Mouse (Mus musculus) intestine, embryonic 14.5 days (tissue): ENCODE measurements around the gene Cdca3. TPM values are rescaled to one million over a fixed set of nuclear protein-coding genes. Genes with fewer than 3 reads are reported as not detected.

Source experiments
- ATAC-seq: fragments of 200-750 bp; cut with Nextera tagmentation; replicated peaks from 2 replicates; pipeline ENCODE4 v1.8.0; 2017; ENCODE audit warnings: low read depth, moderate number of reproducible peaks, moderate TSS enrichment, moderate library complexity; ENCODE audit not compliant: low FRiP score, low TSS enrichment
- DNase-seq: peaks from one replicate; pipeline ENCODE4 v3.0.0-alpha.2; 2018; ENCODE audit warnings: low spot score
- H3K27ac ChIP-seq: fragments of 300-500 bp; sonication (generic); 2 replicates; pipeline ENCODE4 v1.5.1; 2014; ENCODE audit warnings: low read depth, mild to moderate bottlenecking, control low read depth
- H3K27me3 ChIP-seq: fragments of 300-500 bp; sonication (generic); replicated peaks from 2 replicates; pipeline ENCODE4 v1.6.1; 2014; ENCODE audit warnings: low read length, control low read depth; ENCODE audit not compliant: control insufficient read depth, insufficient read depth
- H3K36me3 ChIP-seq: fragments of 300-500 bp; sonication (generic); 2 replicates; pipeline ENCODE4 v1.6.1; 2014; ENCODE audit warnings: low read length, control low read depth; ENCODE audit not compliant: control insufficient read depth, insufficient read depth
- H3K4me1 ChIP-seq: fragments of 300-500 bp; sonication (generic); replicated peaks from 2 replicates; pipeline ENCODE4 v1.6.1; 2014; ENCODE audit warnings: low read length, control low read depth, mixed read lengths; ENCODE audit not compliant: control insufficient read depth, insufficient read depth
- H3K4me2 ChIP-seq: fragments of 300-500 bp; sonication (generic); 2 replicates; pipeline ENCODE4 v1.6.1; 2014; ENCODE audit warnings: low read length
- H3K4me3 ChIP-seq: fragments of 300-500 bp; sonication (generic); 2 replicates; pipeline ENCODE4 v1.5.1; 2014; ENCODE audit warnings: low read depth, low read length, control low read depth, mixed read lengths
- H3K9ac ChIP-seq: fragments of 300-500 bp; sonication (generic); 2 replicates; pipeline ENCODE4 v1.6.1; 2014; ENCODE audit warnings: mild to moderate bottlenecking, low read length
- H3K9me3 ChIP-seq: fragments of 300-500 bp; sonication (generic); 2 replicates; pipeline ENCODE4 v1.6.1; 2016; ENCODE audit warnings: low read length, control low read depth; ENCODE audit not compliant: control insufficient read depth
- WGBS: fragments of 180-500 bp; shearing (Covaris S2); extraction: QIAGEN DNeasy Blood & Tissue Kit; methylation state at CpG from one replicate; pipeline ENCODE4 v1.1.7; 2014; 5-methylcytosine and 5-hydroxymethylcytosine counted together
- polyA plus RNA-seq: library from polyadenylated mRNA; unstranded; fragments of >200 nt; fragmentation: Nextera tagmentation; extraction: Ambion mirVana; gene quantifications from 2 replicates; pipeline ENCODE4 v1.2.1, GENCODE M21; 2014

Cdca3 gene
- polyA plus RNA-seq, 1 experiment from 2014 or later = 178 TPM

DNA sequence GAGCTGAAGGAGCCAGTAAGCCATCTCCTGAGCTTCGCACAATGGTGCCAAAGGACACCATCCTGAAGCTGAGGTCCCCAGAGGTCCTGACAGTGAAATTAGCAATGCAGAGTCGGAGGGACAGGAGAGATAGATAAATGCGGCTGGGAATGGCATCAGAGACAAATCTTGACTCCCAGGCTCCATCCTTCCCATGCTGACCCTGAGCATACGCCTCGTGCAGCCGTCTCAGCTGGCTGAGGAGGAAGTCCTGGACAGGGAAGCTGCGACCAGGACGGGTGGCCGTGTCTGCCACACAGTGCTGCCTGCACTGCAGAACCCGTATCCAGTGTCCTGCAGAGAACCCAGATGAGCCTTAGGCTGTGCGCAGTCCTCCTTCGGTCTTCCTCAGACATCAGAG, 25.3 kb downstream of the Cdca3 start:
- Histone ChIP-seq H3K4me1 (peaks cover 11% of the 10 kb centered on the region), H3K27me3 (no peaks in the 10 kb centered on the region), H3K36me3 (peaks cover 20% of the 10 kb centered on the region), H3K9me3 (no peaks in the 10 kb centered on the region), H3K4me2 (no peak overlapping the region), H3K27ac (no peak overlapping the region), H3K4me3 (no peak overlapping the region), H3K9ac (no peak overlapping the region)
- WGBS = 71% methylated on average over 12 of the region's 12 CpGs
- no peak for ATAC-seq
- DNase-seq = no peak

DNA sequence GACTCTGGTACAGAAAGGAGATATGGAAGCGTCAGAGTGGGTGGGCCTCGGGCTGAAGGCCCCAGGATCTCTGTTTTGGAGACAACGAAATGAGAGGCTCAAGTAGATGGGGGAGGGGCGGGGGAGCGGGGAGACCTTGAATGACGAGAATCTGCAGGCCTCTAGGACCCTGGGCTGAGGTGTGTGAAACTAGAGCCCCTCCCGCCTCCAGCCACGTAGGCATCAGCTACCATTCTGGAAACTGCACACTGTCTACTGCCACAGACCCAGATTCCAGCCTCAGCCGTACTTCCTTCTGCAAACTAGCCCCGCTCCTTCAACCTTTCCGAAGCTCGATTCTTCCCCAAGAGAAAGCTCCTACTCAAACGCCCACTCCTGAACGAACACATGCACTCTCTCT, 27.0 kb downstream of the Cdca3 start:
- Histone ChIP-seq H3K4me1 (peaks cover 15% of the 10 kb centered on the region), H3K27me3 (no peaks in the 10 kb centered on the region), H3K4me2 (peak overlapping the region; percentile 54), H3K4me3 (peak overlapping the region; percentile 60), H3K36me3 (peaks cover 20% of the 10 kb centered on the region), H3K9me3 (no peaks in the 10 kb centered on the region), H3K9ac (peak overlapping the region; percentile 83), H3K27ac (peak overlapping the region; percentile 91)
- ATAC-seq (no peak; the same call in 1 of the 2 replicates), DNase-seq (no peak)
- WGBS = 8% methylated on average over 14 of the region's 14 CpGs

DNA sequence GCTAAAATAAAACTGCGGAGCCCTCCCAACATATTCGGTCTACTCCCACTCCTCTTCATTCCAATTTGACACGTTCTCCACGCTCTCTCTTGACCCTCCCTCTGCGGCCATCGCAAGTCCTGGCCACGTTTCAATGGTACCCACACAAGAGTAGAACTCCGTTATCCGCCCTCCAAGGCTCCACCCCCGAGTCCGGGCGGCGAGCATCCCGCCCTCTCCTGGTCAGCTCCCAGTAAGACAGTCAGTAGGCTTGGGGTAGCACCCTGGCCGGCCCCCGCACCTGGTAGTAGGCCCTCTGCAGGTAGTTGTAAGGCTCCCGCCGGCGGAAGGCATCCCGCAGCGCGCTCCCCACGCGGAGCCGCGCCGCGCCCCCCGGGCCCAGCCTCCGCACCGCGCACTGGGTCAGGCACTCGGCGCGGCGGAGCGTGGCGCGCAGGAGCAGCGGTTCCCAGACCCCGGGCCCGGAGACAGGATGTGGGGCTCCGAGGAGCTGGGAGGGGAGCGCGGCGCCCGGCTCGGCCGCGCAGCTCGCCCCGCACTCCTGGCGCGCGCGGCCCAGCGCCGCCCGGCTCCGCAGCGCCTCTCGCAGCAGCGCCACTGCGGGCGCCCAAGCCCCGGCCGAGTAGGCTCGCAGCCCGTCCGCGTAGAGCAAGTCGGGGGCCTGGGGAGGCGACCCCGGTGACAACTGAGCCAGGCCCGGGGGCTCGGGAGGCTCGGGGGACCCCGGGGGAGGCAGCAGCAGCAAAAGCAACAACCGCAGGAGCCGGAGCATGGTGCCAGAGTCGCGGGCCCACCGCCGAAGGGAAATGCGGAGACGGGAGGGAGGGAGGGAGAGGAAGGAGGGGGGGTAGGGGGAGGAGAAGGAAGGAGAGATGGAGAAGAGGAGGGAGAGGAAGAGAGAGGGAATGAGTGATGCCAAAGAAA, 27.8 kb downstream of the Cdca3 start, which contains the start of gene P3h3:
P3h3 (minus strand) TSS at position 837 of the 924 bp plus-strand sequence.
- under 1% methylated on average over 85 of the region's 86 CpGs for WGBS
- peaks cover 16% of the 10 kb centered on the region for H3K4me1 ChIP-seq

DNA sequence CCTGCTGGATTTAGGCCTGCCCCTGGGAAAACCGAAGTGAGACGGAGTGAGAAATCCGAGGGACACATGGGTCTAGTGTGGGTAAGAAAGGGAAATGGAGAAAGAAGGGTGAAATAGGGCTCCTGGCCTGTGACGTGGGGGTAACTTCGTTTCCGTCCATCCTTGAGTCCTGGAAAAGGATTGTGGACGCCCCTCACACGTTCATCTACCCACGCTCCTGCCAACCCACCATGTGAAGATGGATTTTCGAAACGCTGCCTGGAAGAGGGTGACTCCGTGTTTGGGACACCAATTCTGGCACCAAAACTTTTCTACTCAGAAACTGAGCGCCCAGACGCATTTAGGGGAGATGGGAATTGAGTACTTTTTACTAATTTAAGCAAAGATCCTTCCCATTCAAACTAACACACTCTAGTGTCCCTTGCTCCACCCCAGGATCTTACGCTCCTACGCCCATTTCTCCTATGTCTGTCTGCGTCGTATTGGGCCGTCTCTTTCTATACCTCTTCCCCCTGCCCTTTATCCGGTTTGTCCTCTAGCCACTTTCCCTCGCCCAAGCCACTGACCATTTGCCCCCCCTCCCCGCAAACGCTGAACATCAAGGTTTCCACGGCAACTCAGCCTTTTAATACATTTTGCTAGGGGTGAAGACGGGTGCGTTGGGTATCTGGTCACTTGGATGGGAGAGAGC, 28.6 kb downstream of the Cdca3 start:
- Histone ChIP-seq H3K4me2 (peak overlapping the region; percentile 54), H3K27ac (peak overlapping the region; percentile 91), H3K36me3 (peaks cover 8% of the 10 kb centered on the region; the same call in 1 of the 2 replicates), H3K9ac (peak overlapping the region; percentile 83), H3K27me3 (0 out of 2 replicates have a peak, but pooled peaks cover 4% of the 10 kb centered on the region), H3K4me1 (peaks cover 24% of the 10 kb centered on the region), H3K4me3 (peak overlapping the region; percentile 60), H3K9me3 (no peaks in the 10 kb centered on the region)
- 28% methylated on average over 26 of the region's 26 CpGs for WGBS
- no peak for DNase-seq
- no peak for ATAC-seq

More for the DNA sequence above, 27.8 kb downstream of the Cdca3 start, which contains the start of gene P3h3:
- H3K9ac ChIP-seq = peak within 1 kb of the TSS; percentile 83
- H3K27ac ChIP-seq = peak within 1 kb of the TSS; percentile 91
- DNase-seq (peak; percentile 90), ATAC-seq (peak; percentile 83)
- H3K4me2 ChIP-seq = peak within 1 kb of the TSS; percentile 54
- H3K4me3 ChIP-seq = peak within 1 kb of the TSS; percentile 60
- no peaks in the 10 kb centered on the region for H3K9me3 ChIP-seq
- H3K36me3 ChIP-seq = peaks cover 16% of the 10 kb centered on the region
- H3K27me3 ChIP-seq = no peaks in the 10 kb centered on the region

DNA sequence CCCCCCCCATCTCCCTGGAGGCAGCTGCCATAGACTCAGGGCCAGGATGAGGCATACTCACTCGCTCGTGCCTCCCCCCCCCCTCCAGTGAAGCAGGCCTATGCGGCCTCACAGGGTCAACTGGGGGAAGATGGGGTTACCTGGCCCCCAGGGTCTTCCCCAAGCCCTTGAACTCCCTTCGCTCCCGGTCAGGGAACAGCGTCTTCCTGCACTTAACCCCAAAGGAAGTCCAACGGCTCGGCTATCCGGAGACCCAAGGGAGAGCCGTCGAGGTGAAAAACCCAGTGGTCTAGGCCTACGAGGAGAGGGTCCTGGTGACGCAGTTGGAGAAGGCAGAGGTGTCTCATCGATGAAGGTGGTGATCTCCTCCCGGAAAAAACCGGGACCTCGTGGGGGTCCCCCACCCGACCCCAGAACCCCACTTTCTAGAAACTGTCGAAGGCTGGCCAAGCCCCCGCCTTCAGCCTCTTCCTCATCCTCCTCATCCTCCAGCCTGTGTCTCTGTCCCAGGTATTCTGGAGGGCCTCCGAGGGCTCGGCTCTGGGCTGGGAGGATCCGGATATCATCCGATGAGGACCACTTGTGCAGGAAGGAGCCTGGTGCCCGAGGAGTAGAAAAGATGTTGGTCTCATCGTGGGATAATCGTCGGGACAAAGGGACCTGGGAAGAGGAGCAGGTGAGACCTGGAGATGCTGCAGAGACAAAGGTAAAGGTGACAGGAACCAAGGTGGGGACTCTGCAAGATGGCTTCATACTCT, 29.4 kb downstream of the Cdca3 start:
- DNase-seq = no peak
- H3K36me3 ChIP-seq = peaks cover under 1% of the 10 kb centered on the region; the same call in 1 of the 2 replicates
- 71% methylated on average over 28 of the region's 28 CpGs for WGBS
- 0 out of 2 replicates have a peak, but pooled peaks cover 6% of the 10 kb centered on the region for H3K27me3 ChIP-seq
- no peak overlapping the region; the same call in 1 of the 2 replicates for H3K4me3 ChIP-seq
- no peaks in the 10 kb centered on the region for H3K9me3 ChIP-seq
- H3K4me2 ChIP-seq = peak overlapping the region; percentile 54
- no peak overlapping the region for H3K27ac ChIP-seq
- ATAC-seq = no peak
- peaks cover 28% of the 10 kb centered on the region for H3K4me1 ChIP-seq
- H3K9ac ChIP-seq = no peak overlapping the region

DNA sequence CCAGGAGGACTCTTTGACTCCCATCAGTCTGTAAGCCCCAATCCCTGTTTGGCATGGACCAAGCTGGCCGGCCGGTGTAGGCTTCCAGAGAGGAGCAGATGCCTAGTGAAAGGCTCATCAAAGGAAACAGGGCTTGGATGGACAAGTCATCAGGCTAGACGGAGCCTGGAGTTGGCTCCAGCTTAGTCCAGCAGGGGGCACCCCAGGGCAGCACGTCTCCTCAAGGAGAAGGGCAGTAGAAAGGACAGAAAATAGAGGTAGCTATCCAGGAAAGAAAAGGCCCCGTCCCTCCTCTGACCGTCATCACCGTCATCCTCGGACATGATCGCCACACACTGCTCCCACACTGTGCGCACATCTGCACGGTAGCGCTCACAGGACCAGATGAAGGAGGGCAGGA, 30.4 kb downstream of the Cdca3 start:
- DNase-seq (peak; percentile 94), ATAC-seq (no peak)
- no peaks in the 10 kb centered on the region for H3K36me3 ChIP-seq
- H3K9ac ChIP-seq = no peak overlapping the region
- 11% methylated on average over 12 of the region's 12 CpGs for WGBS
- H3K9me3 ChIP-seq = no peaks in the 10 kb centered on the region
- no peak overlapping the region for H3K27ac ChIP-seq
- no peak overlapping the region for H3K4me3 ChIP-seq
- peak overlapping the region; percentile 8; the same call in 1 of the 2 replicates for H3K4me2 ChIP-seq
- H3K4me1 ChIP-seq = peaks cover 28% of the 10 kb centered on the region
- H3K27me3 ChIP-seq = 0 out of 2 replicates have a peak, but pooled peaks cover 6% of the 10 kb centered on the region

DNA sequence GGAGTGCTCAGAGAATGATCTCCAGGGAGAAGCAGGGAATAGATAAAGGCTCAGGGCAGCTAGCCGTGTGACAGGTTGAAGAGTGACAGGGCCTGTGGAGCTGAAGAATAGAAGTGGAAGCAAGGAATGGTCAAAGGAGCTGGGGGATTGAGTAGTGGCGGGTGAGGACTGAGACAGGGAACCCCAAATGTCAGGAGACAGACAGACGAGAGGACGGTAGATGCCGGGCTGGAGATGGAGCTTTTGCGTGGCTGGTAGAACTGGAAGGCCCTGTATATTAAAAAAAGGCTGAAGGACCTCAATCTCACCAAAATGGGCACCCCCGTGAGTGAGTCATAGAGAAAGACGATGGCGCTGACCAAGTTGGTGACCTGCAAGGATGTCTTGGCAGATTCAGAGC, 31.2 kb downstream of the Cdca3 start:
- Histone ChIP-seq H3K27ac (no peak overlapping the region), H3K9me3 (no peaks in the 10 kb centered on the region), H3K4me3 (no peak overlapping the region), H3K4me2 (no peak overlapping the region), H3K9ac (no peak overlapping the region), H3K4me1 (peaks cover 28% of the 10 kb centered on the region), H3K36me3 (no peaks in the 10 kb centered on the region), H3K27me3 (peaks cover 6% of the 10 kb centered on the region; the same call in 1 of the 2 replicates)
- WGBS = 87% methylated on average over 9 of the region's 9 CpGs
- DNase-seq = no peak
- ATAC-seq = no peak

DNA sequence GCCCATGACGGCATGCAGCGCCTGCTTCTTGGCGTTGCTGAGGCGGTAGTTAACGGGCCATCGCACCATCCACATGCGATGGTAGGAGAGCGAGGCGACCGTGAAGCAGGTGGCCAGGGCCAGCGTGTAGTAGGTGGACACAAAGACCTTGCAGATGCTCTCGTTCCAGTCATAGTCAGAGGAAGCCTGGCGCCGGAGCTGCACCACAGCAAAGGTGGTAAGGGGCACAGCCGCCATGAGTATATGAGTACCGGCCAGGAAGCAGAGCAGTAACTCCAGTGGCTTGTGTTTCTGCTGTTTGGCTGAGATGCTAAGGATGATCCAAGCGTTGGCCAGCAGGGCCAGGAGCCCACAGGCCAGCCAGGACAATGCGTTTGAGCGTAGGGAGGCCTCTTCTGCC, 31.9 kb downstream of the Cdca3 start:
- H3K27ac ChIP-seq = no peak overlapping the region
- ATAC-seq = no peak
- 80% methylated on average over 19 of the region's 19 CpGs for WGBS

More for the DNA sequence above, 31.9 kb downstream of the Cdca3 start:
- H3K27me3 ChIP-seq = peaks cover 6% of the 10 kb centered on the region; the same call in 1 of the 2 replicates
- DNase-seq = no peak
- no peak overlapping the region for H3K4me2 ChIP-seq
- H3K9ac ChIP-seq = no peak overlapping the region
- no peaks in the 10 kb centered on the region for H3K9me3 ChIP-seq
- H3K4me3 ChIP-seq = no peak overlapping the region
- H3K4me1 ChIP-seq = peaks cover 26% of the 10 kb centered on the region
- H3K36me3 ChIP-seq = no peaks in the 10 kb centered on the region
